Mouse (Mus musculus) ovary, postnatal 36 days (tissue): ENCODE results near the gene Atg4b.
"Not testable (repeated sequence)": the region's sequence is repeated elsewhere in the genome, so short reads cannot be mapped to it uniquely, and the experiment has no call there.

Experiments used
- DNase-seq: peaks from one replicate; pipeline ENCODE4 v3.0.0; 2022; ENCODE audit warnings: low spot score, mixed read lengths

The Atg4b gene

DNA sequence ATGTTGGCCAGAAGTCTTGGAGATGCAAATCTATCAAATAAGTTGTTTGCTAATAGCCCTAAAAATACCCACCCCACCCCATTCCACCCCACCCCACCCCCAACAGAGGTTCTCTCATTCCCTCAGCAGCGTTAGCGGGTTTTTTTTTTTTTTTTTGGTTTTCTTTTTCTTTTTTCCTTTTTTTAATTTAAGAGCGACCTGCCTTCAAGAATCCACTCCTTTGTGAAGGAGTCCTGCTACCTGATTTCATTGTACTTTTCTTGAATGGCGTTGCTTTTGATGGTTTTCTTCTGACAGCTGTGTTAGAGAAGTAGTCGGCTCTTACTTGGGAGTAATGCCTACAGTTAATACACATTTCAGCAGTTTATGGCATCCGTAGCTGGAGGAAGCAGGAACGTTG, 4.3 kb downstream of the Atg4b start:
- no peak for DNase-seq

DNA sequence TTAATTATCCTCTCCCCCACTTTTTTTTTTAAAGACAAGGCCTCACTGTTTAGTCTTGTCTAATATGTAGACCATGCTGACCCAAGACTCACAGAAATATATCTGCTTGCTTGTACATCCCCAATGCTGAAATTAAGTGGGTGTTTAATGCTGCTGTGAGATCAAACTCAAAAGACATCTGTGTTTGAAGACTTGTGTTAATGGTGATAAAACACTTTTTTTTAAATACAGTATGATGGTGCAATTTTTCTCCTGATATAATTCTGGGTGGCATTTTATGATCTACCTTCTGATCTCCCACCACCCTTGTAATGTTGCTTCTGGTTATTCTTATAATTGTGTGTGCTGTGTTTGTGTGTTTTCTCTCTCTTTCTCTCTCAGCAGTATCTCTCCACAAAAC, 4.9 kb downstream of the Atg4b start:
- no peak for DNase-seq

DNA sequence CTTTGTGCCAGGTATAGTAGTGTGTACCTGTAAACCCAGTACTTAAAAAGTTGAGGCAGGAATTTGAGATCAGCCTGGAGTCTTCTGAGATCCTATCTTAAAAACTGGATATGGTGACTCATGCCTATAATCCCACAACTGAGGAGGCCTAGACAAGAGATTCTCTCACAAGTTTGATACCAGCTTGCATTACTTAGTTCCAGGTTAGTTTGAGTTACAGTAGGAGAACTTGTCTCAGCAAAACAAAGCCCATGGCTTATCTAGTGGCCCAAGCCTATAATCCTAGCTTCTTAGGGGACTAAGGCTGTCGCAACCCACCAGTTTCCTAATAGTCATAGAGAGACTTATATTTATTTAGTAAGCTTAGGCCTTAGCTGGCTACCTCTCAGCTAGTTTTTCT, 8.8 kb downstream of the Atg4b start:
- DNase-seq = no peak

DNA sequence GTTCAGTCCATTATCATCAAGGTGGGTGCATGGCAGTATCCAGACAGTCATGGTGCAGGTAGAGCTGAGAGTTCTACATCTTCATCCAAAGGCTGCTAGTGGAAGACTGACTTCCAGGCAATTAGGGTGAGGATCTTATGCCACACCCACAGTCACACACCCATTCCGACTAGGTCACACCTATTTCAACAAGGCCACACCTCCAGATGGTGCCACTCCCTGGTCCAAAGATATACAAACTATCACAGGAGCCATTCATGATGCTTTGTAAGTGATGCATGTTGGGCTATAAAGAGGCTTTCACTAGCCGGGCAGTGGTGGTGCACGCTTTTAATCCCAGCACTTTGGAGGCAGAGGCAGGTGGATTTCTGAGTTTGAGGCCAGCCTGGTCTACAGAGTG, 12.2 kb downstream of the Atg4b start:
- not testable (repeated sequence) for DNase-seq

DNA sequence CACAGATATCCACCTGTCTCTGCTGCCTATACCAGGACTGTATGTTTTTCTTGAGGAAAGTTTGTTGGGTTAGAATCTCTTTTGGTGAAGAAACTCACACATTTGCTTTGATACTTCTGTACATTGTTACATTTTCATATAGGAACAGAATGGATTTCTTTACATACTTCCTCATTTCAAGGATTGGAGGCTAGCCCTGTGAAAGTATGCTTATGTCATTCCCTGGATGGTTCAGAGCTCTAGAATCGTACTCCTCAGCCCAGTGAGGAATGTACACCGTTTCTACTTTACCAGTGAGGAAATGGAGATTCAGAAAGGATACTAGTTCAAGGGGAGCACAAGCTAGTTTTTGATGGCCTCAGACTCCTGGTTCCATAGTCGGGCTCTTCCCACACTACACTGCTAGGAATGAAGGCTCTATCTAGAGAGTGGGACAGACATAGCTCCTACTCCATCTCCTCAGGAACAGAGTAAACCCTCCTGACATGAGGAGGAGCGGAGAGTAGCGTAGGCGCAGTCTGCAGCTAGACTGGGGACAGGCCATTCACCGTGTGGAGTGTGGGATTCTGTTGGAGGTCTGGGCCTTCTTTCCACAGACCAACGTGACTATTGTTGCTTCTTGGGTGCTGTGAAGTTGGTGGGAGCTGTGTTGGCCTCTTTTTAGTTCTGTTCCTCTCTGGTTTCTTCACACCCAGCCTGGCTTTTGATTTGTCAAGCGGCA, 13.7 kb downstream of the Atg4b start:
- DNase-seq = no peak

DNA sequence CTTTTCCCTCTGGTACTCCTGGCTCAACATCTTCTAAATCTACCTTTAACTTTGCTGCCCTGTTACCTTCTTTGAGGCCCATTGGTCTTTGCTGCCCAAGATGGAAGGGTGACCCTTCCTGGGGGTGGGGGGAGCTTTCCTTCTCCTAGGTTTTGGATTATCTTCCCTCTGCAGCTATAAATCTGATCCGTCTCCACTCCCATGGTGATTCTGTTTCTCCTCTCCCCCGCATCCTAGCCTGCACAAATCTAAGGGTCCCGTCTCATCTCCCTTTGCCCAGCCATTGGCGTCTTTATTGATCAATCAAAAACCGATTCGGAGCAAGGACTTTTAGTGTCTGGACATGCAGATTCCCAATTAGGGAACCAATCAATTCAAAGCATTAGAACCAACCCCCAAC, 16.3 kb downstream of the Atg4b start:
- no peak for DNase-seq

DNA sequence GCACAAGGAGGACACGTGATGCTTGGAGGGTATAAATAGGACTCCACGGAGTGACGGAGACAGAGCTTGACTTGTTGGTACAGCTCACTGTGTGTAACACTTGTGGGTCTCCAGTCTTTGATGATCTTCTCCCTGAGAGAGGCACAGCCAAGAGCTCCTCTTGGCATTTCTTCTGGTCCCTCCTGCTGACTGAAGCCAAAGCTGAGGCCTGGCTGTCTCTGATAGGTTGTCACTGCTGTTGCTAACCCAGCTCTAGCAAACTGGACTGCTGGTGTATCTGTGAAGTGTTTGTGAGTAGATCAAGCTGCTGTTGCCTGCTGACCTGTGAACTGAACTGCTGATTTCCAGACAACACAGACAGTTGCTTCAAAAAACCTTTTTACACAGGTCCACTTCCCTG, 18.6 kb downstream of the Atg4b start:
- no peak for DNase-seq

DNA sequence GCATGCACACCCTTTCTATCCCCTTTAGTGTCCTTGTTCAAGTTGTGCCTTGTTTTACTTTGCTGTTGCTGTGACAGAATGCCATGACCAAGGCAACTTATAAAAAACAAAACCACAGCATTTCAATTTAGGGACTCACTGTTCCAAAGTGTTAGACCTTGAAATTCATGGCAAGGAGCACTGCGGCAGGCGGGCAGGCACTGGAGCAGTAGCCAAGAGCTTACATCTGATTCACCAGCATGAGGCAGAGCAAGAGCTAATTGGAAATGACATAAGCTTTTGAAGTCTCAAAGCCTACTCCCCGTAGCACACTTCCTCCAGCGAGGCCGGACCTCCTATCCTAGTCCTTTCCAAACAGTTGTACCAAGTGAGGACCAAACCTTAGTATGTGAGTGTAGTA, 25.4 kb downstream of the Atg4b start:
- no peak for DNase-seq

DNA sequence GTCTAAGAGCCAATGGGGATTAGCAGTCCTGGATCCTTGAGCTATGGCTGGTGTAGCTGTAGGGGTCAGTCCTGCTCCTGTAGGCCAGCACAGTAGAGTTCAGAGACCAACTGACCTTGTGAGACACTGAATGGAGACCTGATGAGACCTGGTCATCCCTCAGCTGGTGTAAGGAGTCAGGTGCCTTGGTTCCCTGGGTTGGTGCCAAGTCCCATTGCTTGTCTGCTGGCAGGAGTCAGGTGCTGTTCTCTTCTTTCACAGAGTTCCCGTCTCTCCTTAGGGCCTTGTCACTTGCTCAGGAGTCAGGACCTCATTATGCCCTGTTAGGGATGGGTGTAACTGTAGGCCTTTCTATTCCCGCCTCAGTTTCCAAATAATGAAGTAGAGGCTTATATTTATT, 35.6 kb downstream of the Atg4b start:
- no peak for DNase-seq

DNA sequence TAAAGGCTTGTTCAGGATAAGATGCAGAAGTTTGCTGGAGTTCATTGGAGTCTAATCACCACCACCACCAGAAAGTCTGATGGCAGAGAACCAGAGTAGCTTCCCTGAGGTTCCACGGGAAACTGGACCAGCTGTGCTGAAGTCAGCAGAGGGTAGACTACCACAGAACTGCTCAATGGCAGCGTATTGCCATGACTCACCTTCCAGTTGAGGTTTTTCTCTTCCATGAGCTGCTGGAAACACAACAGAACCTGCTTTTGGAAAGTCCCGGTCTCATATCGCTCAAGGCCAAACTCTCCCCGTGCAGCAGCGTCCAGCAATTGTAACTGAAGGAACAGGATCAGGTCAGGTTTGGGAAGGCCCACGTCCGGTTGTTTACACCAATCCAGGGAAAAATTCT, 43.2 kb downstream of the Atg4b start:
- no peak for DNase-seq

DNA sequence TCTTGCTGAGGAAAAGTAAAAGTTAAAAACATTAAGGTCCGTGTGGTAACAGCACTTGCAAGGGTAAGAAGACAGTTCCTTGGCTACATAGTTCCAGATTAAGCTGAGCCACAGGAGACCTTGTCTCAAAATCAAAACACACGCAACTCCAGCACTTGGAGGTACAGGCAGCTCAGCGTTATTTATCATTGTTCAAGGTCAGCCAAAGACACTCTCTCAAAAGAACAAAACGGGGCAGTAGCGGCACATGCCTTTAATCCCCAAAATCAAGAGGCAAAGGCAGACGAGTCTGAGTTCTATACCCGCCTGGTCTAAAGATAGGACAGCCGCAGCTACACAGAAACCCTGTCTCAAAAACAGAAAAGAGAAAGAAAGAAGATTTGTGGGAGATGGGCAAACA, 44.6 kb downstream of the Atg4b start:
- DNase-seq = no peak

DNA sequence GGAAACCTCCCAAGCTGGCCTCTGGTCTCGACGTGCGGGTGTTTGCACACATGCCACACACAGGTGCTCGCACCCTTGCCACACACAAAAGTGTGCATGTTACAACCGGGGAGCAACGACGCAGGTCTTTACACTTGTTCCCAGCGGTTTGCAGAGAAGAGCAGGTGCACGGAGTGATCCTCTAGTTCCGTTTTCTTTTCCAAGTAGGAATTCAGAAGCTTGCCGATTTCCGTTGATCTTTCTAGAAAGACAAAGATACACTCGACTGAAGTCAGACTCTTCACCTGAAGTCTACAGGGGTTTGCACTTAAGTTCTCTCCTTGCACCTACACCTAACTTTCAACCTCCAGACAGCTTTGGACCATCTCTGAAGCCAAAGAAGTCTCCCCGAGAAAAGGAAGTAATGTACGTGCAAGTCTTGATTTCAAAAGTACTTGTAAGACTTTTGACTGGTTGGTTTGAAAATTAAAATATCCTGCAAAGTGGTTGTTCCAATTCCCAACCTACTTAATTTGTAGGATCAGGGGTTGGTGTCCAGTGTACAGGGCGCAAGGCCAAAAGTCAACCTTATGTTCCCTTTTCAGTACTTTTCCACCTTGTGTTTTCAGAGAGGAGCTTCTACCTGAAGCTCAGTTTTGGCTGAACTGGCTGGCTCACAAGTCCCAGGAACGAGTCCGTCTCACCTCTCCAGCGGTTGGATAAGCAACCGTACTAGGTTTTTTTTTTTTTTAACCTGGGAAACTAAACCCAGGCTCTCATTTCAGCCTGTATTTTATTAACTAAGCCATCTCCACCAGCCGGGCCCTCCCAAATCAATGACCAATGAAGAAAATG, 49.6 kb downstream of the Atg4b start:
- DNase-seq = no peak

DNA sequence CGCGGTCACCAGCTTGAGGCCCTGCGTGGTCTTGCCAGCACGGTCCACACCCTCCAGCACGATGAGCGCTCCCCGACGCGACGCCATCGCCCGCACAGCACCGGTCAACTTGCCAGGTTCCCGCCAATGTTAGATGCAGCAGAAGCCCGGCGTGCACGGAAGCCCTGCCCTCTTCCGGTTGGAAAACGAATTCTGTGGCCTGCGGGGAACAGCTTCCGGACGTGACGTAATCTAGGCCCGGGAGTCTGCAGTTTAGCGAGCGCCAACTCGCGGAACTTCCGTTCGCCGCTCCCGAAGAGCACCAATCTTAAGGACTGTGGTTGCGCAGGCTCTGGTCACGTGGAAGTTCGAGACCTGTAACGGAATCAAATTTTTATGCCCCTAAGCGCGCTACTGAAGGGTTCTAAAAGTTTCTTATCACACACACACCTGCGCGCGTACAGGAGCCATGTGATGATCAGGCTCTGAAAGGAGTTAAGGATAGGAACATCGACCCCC, 50.5 kb downstream of the Atg4b start, which contains the start of gene Dtymk:
Gene Dtymk, minus strand, starts transcription at position 194 of the 498 bp plus-strand sequence.
- peak; percentile 88 for DNase-seq

DNA sequence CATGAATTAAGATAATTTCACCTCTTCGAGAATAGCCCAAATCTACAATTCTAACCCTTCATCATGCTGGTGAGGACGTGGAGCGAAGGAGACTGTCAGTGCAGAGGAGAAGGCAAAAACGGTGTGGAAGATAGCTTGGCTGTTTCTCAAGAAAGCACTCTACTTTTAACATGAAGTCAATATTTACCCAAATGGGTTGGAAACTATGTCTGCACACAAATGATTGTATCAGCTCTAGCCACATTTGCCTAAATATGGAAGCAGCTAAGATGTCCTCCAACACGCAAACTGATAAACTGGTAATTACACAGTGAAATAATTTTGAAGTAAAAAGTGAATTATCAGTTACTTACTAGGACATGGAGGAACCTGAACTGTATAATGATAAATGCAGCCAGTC, 51.5 kb downstream of the Atg4b start:
- no peak for DNase-seq

DNA sequence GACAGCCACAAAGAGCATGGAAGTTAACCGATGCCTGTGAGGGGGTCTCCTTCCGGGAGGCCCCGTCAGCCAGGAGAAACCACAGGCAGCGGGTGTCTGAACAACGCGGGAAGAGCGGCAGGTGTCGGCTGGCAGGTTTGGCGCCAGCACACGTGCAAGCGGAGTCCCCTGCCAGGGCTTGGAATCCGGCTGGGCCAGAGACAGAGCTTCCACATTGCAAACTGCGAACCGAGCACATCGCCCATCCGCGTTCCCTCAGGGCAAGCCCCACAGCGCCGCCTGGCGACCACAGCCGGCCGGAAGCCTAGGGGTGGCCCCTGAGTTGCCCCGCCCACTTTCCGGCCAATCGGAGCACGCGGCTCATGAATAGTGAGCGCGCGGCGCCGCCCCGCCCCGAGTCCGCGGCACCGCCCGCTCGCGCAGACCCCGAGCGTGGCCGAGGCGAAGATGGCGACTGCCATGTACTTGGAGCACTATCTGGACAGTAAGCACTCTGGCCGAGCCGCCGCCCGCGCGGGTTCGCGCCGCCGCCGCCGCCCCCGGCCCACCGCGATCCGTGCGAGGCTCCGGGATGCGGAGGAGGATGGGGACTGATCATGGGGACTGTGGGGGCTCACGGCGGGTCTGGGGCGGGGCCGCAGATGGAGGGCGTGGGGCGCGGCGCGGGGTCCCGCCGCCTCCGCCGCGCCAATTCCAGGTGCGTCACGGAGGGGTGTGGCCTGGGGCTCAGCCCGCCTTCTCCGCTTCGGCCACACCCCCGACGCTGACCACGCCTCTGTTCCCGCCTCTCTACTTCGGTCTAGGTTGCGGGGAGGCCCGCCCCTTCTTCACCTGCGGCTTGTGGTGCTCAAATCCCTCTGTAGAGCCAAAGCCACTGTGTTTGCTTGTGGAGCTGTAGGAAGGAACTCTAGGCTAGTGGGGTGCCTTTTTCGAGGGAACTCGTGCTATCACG, 52.5 kb downstream of the Atg4b start, which contains the start of gene Ing5:
Gene Ing5, plus strand, starts transcription at position 410 of the 952 bp plus-strand sequence.
- peak; percentile 100 for DNase-seq

DNA sequence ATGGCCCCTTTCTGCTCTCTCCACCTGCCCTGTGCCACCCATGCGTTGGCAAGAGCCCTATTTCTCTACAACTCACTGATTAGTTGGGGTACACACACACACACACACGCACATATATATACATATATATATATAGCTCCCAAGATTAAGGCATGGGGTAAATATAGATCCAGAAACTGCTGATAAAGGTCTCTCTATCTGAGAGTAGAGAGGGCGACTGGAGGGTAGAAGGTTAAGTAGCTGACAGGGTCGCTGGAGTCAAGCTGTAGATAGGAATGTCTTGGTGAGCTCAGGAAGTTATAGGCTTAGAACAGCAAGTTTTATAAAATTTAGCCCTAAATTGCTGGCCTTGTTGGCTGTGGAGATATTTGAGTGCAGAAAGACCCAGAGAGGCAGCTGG, 53.5 kb downstream of the Atg4b start:
- no peak for DNase-seq

DNA sequence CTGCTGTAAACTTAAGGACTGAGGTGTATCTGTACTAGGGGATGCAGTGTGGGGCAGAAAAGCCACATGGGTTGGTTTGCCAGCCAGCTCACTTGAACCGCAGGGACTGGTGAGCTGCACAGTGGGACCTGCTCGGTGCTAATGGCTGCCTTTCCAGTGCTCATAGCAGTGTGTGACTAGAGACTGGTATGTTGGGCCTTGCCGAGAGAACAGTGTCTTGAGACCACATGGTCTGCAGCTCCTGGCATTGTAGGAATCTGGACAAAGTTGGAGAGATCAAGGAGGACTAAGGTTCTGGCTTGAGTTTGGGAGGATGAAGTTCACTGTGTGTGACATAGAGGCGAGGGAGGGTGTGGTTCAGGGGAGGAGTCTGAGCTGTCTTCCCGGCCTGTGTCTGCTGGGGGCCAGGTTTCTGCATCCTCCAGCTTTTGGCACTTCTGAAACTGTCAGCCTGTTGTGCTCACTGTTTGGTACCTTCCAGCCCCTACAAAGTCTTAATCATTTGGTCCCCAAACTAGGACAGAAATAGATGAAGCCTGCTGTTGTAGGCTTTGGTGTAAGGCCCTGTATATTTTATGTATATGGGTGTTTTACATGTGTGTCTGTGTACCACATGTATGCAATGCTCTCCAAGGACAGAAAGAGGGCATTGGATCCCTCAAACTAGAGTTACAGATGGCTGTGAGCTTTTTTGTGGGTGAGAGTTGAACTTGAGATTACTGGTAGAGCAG, 54.1 kb downstream of the Atg4b start:
- no peak for DNase-seq

DNA sequence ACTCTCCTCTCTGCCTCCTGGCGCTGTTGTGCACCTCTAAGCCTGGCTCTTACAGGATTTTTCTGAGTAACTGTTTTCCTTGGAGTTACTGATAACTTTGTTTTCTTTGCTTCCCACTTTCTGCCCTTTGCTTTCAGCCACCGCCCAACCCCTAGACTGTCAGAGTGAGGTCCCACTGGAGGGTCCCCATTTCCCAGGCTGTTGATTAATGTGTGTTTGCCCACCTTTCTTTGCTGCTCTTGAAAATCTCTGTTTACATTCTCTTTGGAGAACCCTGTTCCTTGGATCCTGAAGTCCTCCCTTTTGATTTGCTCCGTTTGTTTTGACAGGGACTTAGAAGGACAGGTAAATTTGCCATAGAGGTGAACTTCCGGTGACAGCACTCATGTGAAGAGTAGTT, 57.6 kb downstream of the Atg4b start:
- DNase-seq = no peak

DNA sequence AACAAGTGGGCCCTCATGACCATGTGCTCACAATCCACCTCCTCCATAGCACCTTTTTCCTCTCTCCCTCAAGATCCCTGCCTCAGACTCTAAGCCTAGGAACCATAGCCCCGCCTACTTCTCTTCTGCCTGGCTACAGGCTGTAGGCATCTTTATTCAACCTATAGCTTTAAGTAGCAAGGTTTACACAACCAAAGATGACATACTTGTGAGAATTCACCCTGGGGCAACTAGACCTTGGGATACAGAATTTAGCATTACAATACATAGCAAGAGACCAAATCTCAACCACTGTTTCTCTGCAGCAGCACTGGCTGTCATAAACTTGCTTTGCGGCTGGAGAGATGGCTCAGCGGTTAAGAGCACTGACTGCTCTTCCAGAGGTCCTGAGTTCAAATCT, 58.7 kb downstream of the Atg4b start:
- no peak for DNase-seq

DNA sequence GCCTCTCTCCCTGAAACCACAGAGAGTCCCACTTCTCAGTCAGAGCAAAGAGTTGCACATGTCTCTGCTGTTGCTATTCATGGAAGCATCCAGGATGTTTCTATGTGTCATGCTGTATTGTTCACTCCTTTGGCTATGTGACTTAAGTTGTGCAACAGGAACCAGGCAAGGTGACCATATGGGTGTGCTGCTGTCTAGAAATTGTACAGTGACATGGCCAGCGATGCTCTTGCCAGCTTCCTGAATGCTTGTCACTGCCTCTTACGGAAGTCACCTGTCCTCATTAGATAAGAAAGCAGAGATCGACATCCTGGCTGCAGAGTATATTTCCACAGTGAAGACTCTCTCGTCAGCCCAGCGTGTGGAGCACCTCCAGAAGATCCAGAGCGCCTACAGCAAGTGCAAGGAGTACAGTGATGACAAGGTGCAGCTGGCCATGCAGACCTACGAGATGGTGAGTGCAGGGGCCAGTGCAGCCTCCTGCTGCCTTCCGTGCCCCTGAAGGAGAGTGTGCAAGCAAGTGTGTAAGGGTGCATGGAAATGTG, 60.3 kb downstream of the Atg4b start:
- no peak for DNase-seq
